Mouse (Mus musculus) kidney, adult 2 months (tissue): ENCODE measurements around the gene Ppp1r1b.

Experiments
- CTCF ChIP-seq: fragments of 200-500 bp; conservative IDR thresholded peaks from 2 replicates; pipeline ENCODE4 v1.5.1; 2011; ENCODE audit warnings: low read depth, mild to moderate bottlenecking, control low read depth, low read length, moderate library complexity, mixed read lengths; ENCODE audit not compliant: insufficient read depth, insufficient read length
- POLR2A ChIP-seq: fragments of 200-500 bp; IDR thresholded peaks from one replicate; pipeline ENCODE4 v1.6.1; 2011; ENCODE audit warnings: low read depth, low read length, control low read depth

DNA sequence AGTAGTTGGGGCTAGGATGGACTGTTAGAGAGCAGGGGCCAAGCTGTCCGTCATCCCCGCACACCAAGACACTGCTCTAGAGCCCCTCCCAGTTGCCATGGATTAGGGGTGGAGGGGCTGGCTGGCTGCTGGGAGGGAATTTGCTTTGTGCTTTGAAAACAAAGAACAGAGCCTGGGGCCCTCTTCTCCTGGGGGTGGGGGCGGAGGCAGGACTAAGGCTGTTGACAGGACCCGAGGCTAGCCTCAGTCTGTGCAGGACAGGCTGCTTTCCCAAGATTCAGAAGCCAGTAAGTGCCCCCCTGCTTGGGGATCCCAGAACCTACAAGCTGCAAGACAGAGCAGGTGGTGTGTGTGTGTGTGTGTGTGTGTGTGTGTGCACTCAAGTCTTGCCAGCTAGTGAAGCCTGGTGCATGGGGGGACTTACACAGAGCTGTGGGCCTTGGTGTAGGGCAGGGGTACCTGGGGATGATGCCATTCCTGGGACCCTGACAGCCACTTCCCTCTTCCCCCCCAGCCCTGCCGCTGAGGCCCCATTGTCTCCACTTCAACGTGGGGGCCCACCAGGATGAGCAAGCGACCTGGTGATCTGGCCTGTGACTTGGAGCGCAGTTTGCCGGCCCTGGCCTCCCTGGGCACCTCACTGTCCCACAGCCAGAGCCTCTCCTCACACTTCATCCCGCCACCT is 23.5 kb downstream of the Ppp1r1b start:
- TF ChIP-seq CTCF (no peak), POLR2A (no peak)
